Mouse (Mus musculus): ENCODE data around the gene Id3.
"Not testable (repeated sequence)": the region's sequence is repeated elsewhere in the genome, so short reads cannot be mapped to it uniquely, and the experiment has no call there.

Id3 gene

GRCm38 (mm10) chr4:136143193-136143976 lies at the start of gene Id3:
Id3 (plus strand) TSS chr4:136143497.
- peak; percentile 96 for DNase-seq (ENCODE audit: low read depth, low spot score)

- DNase-seq (ENCODE audit: low read depth, low spot score) = no peak
Observed at GRCm38 (mm10) chr4:136094519-136095219, 48.6 kb upstream of the Id3 start.

GRCm38 (mm10) chr4:136095490-136096105 lies 47.7 kb upstream of the Id3 start:
- DNase-seq (ENCODE audit: low read depth, low spot score) = no peak

GRCm38 (mm10) chr4:136096446-136097113 lies 46.7 kb upstream of the Id3 start:
- no peak for DNase-seq (ENCODE audit: low read depth, low spot score)

GRCm38 (mm10) chr4:136098446-136098845 lies 44.9 kb upstream of the Id3 start:
- no peak for DNase-seq (ENCODE audit: low read depth, low spot score)

GRCm38 (mm10) chr4:136100396-136101070 lies 42.8 kb upstream of the Id3 start:
- DNase-seq (ENCODE audit: low read depth, low spot score) = no peak

GRCm38 (mm10) chr4:136101753-136102152 lies 41.5 kb upstream of the Id3 start:
- not testable (repeated sequence) for DNase-seq (ENCODE audit: low read depth, low spot score)

GRCm38 (mm10) chr4:136104590-136105337 lies 38.5 kb upstream of the Id3 start:
- DNase-seq (ENCODE audit: low read depth, low spot score) = no peak

GRCm38 (mm10) chr4:136106880-136107301 lies 36.4 kb upstream of the Id3 start:
- DNase-seq (ENCODE audit: low read depth, low spot score) = no peak

- no peak for DNase-seq (ENCODE audit: low read depth, low spot score)
Observed at GRCm38 (mm10) chr4:136109153-136109552, 34.1 kb upstream of the Id3 start.

GRCm38 (mm10) chr4:136109941-136110900 lies 33.1 kb upstream of the Id3 start:
- DNase-seq (ENCODE audit: low read depth, low spot score) = no peak

GRCm38 (mm10) chr4:136112344-136112743 lies 31.0 kb upstream of the Id3 start:
- no peak for DNase-seq (ENCODE audit: low read depth, low spot score)

GRCm38 (mm10) chr4:136114747-136115146 lies 28.6 kb upstream of the Id3 start:
- DNase-seq (ENCODE audit: low read depth, low spot score) = no peak

GRCm38 (mm10) chr4:136117022-136117421 lies 26.3 kb upstream of the Id3 start:
- DNase-seq (ENCODE audit: low read depth, low spot score) = no peak

GRCm38 (mm10) chr4:136120041-136120440 lies 23.3 kb upstream of the Id3 start:
- no peak for DNase-seq (ENCODE audit: low read depth, low spot score)

- no peak for DNase-seq (ENCODE audit: low read depth, low spot score)
Observed at GRCm38 (mm10) chr4:136121158-136121557, 22.1 kb upstream of the Id3 start.

GRCm38 (mm10) chr4:136121844-136122468 lies 21.3 kb upstream of the Id3 start:
- DNase-seq (ENCODE audit: low read depth, low spot score) = no peak

GRCm38 (mm10) chr4:136123111-136123791 lies 20.0 kb upstream of the Id3 start:
- DNase-seq (ENCODE audit: low read depth, low spot score) = no peak

- no peak for DNase-seq (ENCODE audit: low read depth, low spot score)
Observed at GRCm38 (mm10) chr4:136123792-136124161, 19.5 kb upstream of the Id3 start.
